Comparison of ENCODE assay signal across 8 mouse cellular contexts in genomic region chr7:125707186-125707585, GRCm38 (mm10). TPM values are rescaled to one million over a fixed set of nuclear protein-coding genes. Genes with fewer than 3 reads are reported as not detected.
DNase-seq lines count a peak whose midpoint lies in the region; ATAC-seq and TF ChIP-seq lines count a peak whose summit lies in the region.

No protein-coding gene starts in this region.

- peaks cover 2 to 6% of the 10 kb centered on the region in 2 experiments; a peak in 1 of 4 replicates for H3K4me1 ChIP-seq in ES-E14 (ENCODE audit: control insufficient read depth in 2 of 2, insufficient read depth in 2 of 2, low read length in 2 of 2, poor library complexity in 1 of 2)
- H3K4me1 ChIP-seq in embryonic facial prominence, embryonic 14.5 days (ENCODE audit: control insufficient read depth, insufficient read depth, low read length), result peaks cover 23% of the 10 kb centered on the region
- H3K4me1 ChIP-seq in heart, embryonic 16.5 days (ENCODE audit: control insufficient read depth, insufficient read depth, low read length), result peaks cover 31% of the 10 kb centered on the region

- H3K27me3 ChIP-seq in embryonic facial prominence, embryonic 14.5 days (replicated peaks; ENCODE audit: control insufficient read depth, insufficient read depth, low read length), result no peaks in the 10 kb centered on the region
- no peaks in the 10 kb centered on the region for H3K27me3 ChIP-seq in heart, embryonic 16.5 days (ENCODE audit: control insufficient read depth, insufficient read depth, low read length)

- 0% methylated on average over 24 of the region's 24 CpGs for WGBS in embryonic facial prominence, embryonic 14.5 days
- WGBS in heart, embryonic 16.5 days, result under 1% methylated on average over 24 of the region's 24 CpGs

- peak; percentile 79 for ATAC-seq in embryonic facial prominence, embryonic 14.5 days (ENCODE audit: low read depth)
- ATAC-seq in heart, embryonic 16.5 days (replicated peaks; ENCODE audit: extremely low read depth, insufficient read depth, low FRiP score), result peak; percentile 77

- peaks cover 15% of the 10 kb centered on the region for H3K36me3 ChIP-seq in ES-E14 (ENCODE audit: control insufficient read depth, insufficient read depth, low read length, poor library complexity, severe bottlenecking)
- peaks cover 23% of the 10 kb centered on the region for H3K36me3 ChIP-seq in embryonic facial prominence, embryonic 14.5 days (ENCODE audit: control insufficient read depth, insufficient read depth, low read length)
- H3K36me3 ChIP-seq in heart, embryonic 16.5 days (ENCODE audit: control insufficient read depth, insufficient read depth), result peaks cover 18% of the 10 kb centered on the region

- peak overlapping the region; percentile 79 to 85 for H3K4me3 ChIP-seq in ES-E14 (ENCODE audit: insufficient read depth in 1 of 2, low read depth in 1 of 2, low read length in 2 of 2, poor library complexity in 1 of 2, severe bottlenecking in 1 of 2)
- peak overlapping the region; percentile 76 for H3K4me3 ChIP-seq in embryonic facial prominence, embryonic 14.5 days (ENCODE audit: low read depth, low read length)
- peak overlapping the region; percentile 88 for H3K4me3 ChIP-seq in heart, embryonic 16.5 days (ENCODE audit: low read length)

- H3K9me3 ChIP-seq in ES-E14 (ENCODE audit: control insufficient read depth, insufficient read depth, low read depth, low read length), result no peaks in the 10 kb centered on the region
- H3K9me3 ChIP-seq in embryonic facial prominence, embryonic 14.5 days (ENCODE audit: control insufficient read depth, low read length), result no peaks in the 10 kb centered on the region
- no peaks in the 10 kb centered on the region for H3K9me3 ChIP-seq in heart, embryonic 16.5 days (replicated peaks; ENCODE audit: control insufficient read depth, low read length)

- peak; percentile 71 for DNase-seq in adrenal gland, adult 8-10 months
- DNase-seq in adrenal gland, adult 2 months, result no peak
- no peak for DNase-seq in ES-E14 (ENCODE audit: low read depth, low spot score)
- DNase-seq in embryonic facial prominence, embryonic 14.5 days (ENCODE audit: low spot score), result peak; percentile 61
- DNase-seq in kidney, postnatal 4 days, result peak; percentile 84 to 90
- DNase-seq in lung, postnatal 10 days, result peak; percentile 83
- peak; percentile 68 to 74 for DNase-seq in right cerebral cortex, postnatal 10 days (ENCODE audit: low spot score in 2 of 2)

- in situ Hi-C loops in ES-E14 (cut with MboI; ENCODE audit: low sequenced_read_pairs in 2 of 2, unreplicated experiment in 2 of 2), result no loop called here

- peak overlapping the region; percentile 82 for H3K4me2 ChIP-seq in embryonic facial prominence, embryonic 14.5 days (ENCODE audit: low read depth, low read length)
- peak overlapping the region; percentile 67 for H3K4me2 ChIP-seq in heart, embryonic 16.5 days (ENCODE audit: low read depth, low read length)

- 0 out of 2 replicates have a peak overlapping the region, but pooled peaks have one; percentile 19 for H3K27ac ChIP-seq in ES-E14 (ENCODE audit: insufficient read depth, low read depth, low read length, poor library complexity, severe bottlenecking)
- peak overlapping the region; percentile 88 for H3K27ac ChIP-seq in embryonic facial prominence, embryonic 14.5 days (replicated peaks; ENCODE audit: low read depth, low read length)
- peak overlapping the region; percentile 94 for H3K27ac ChIP-seq in heart, embryonic 16.5 days (ENCODE audit: low read length)

- peak overlapping the region; percentile 86 for H3K9ac ChIP-seq in ES-E14 (ENCODE audit: insufficient read depth, low read depth, low read length, poor library complexity, severe bottlenecking)
- peak overlapping the region; percentile 85 for H3K9ac ChIP-seq in embryonic facial prominence, embryonic 14.5 days (ENCODE audit: low read depth, low read length)
- H3K9ac ChIP-seq in heart, embryonic 16.5 days (ENCODE audit: low read length), result peak overlapping the region; percentile 89

TF ChIP-seq in ES-E14, 5 proteins besides CTCF, POLR2A, EP300 and RAD21:
- TF ChIP-seq ZC3H11A (IDR thresholded peaks at IDR 0.05; ENCODE audit: borderline replicate concordance, low read depth, low read length), result no peak

RNA-seq across cellular contexts. Expression of gene Gtf3c1, which starts 0.4 kb away (rescaled TPM):
- total RNA-seq in adrenal gland, adult 8-10 months (2022), result 10 to 100 TPM; 72.8 to 86.8 (median 78.4) TPM
- total RNA-seq in adrenal gland, adult 2 months (2021), result 10 to 100 TPM; 61.4 to 65.6 TPM
- 69.0 and 79.4 TPM in 2 replicates for polyA plus RNA-seq in adrenal gland, adult 2 months (2012; rRNA removed)
- 83.5 and 95.4 TPM in 2 replicates for total RNA-seq in ES-E14 (2012; rRNA removed)
- polyA plus RNA-seq in embryonic facial prominence, embryonic 14.5 days (2014; fragmentation: Nextera tagmentation; extraction: Ambion mirVana), result 26.0 and 29.8 TPM in 2 replicates
- polyA plus RNA-seq in heart, embryonic 16.5 days (2015; fragmentation: Nextera tagmentation; extraction: Ambion mirVana), result 25.8 and 32.4 TPM in 2 replicates

RNA-seq across cellular contexts. Expression of gene D430042O09Rik, which starts 0.5 kb away (rescaled TPM):
- 10 to 100 TPM; 29.6 to 39.5 (median 34.4) TPM for total RNA-seq in adrenal gland, adult 8-10 months (2022)
- 10 to 100 TPM; 26.7 to 28.9 TPM for total RNA-seq in adrenal gland, adult 2 months (2021)
- 12.8 and 14.6 TPM in 2 replicates for polyA plus RNA-seq in adrenal gland, adult 2 months (2012; rRNA removed)
- 4.4 and 4.8 TPM in 2 replicates for total RNA-seq in ES-E14 (2012; rRNA removed)
- polyA plus RNA-seq in embryonic facial prominence, embryonic 14.5 days (2014; fragmentation: Nextera tagmentation; extraction: Ambion mirVana), result 9.0 and 9.6 TPM in 2 replicates
- polyA plus RNA-seq in heart, embryonic 16.5 days (2015; fragmentation: Nextera tagmentation; extraction: Ambion mirVana), result 7.9 and 8.0 TPM in 2 replicates

Comparison
In these comparisons a context has a peak if more than half of its experiments do, and no peak if none do; other contexts are left out.
1. DNase-seq: peak in adrenal gland, adult 8-10 months (single experiment), embryonic facial prominence, embryonic 14.5 days (single experiment), kidney, postnatal 4 days (2 of 2), lung, postnatal 10 days (single experiment) and right cerebral cortex, postnatal 10 days (2 of 2); none in adrenal gland, adult 2 months (single experiment) and ES-E14 (single experiment).
2. H3K27ac ChIP-seq: peak in every context shown above with its lines; median percentile 94 in heart, embryonic 16.5 days; 88 in embryonic facial prominence, embryonic 14.5 days; 19 in ES-E14.
3. Peak in every context shown above with its lines, with median percentiles within 50 percentile points of each other: H3K4me3 ChIP-seq and H3K9ac ChIP-seq.